Mouse (Mus musculus) frontal cortex, postnatal 25 days (tissue): ENCODE data around the gene Ubac2.

Source experiments
- DNase-seq, 2 experiments: peaks; one replicate each; pipeline ENCODE4 v3.0.0; 2022; ENCODE audit warnings: low spot score in 2 of 2

Ubac2 gene

GRCm38 (mm10) chr14:121967095-121967494 is 88.7 kb downstream of the Ubac2 start:
- DNase-seq = no peak

DNA sequence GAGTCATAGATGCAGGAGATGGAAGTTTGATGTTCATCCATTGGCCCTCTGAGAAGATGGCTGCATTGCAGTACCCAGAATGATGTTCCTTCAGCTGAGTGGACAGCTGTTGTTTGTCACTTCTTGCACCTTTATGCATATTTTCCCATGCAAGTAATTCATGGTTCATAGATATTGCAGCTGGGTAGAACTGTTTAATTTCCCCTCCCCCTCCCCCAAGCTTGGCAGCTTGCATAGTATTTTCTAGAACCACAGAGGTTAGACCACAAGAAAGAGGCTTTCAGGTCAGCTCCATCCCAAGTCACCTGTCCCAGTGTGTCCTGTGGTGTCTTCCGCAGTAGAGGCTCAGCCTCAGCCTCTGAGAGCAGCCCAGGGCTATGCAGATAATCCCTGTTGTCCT is 92.0 kb downstream of the Ubac2 start:
- DNase-seq = no peak

- DNase-seq = no peak
These were observed 94.7 kb downstream of the Ubac2 start for GRCm38 (mm10) chr14:121973114-121973513.

GRCm38 (mm10) chr14:121981531-121981930 is 103.1 kb downstream of the Ubac2 start:
- DNase-seq = no peak

DNA sequence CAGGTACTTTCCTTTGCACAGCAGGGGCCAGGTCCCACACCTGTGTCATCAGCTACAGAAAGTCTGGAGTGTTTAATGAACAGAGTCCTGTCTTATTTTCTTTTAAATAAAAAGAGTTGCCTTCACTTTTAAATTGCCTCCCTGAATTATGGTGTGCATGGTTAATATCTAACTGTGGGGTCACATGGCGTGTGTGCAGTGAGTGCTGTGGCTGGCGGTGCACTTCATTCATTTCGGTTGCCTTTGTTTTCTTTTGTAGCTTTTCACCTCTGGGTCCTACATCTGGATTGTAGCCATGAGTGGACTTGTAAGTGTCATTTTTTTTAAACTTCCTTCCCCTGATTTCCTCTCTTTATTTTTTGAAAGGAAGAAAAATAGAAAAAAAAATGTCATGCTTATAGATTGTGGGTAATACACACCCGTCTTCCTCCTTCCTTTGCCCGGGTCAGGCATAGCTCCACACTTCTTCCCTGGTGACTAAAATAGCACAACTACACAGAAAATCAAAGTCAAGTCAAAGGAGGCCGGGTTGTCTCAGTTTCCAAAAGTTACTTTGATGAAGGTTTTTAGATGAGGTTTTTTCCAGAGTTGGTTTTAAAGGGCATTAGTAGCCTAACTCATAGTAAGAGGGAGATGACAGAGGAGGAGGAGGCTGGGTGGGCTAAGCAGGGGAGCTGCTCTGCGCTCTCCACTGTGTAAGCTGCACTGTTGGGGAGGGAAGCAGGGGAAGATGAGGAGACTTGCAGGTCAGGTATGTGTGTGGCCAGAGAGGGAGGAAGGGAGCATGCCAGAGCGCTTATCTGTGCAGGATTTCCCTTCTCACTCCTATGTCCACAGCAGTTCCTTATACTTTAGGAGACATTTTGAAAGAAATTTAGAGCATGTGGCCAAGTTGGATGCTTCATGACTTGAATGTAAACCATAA is 104.9 kb downstream of the Ubac2 start:
- no peak for DNase-seq

DNA sequence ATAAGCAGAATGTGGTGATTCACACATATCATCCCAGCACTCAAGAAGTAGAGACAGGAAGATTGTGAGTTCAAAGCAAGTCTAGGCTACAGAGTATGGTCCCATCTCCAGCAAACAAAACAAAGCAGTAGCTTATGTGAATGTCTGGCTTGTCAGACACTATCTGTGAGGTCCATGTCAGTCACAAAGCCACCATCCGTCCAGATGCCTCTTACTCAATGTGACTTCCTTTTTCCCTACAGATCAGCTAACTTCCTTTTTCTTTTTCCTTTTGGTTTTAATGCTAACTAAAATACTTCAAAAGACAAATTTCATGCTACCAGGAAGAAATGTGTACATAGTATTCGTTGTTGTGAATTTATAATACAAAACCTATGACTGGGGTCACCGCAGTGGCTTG is 107.1 kb downstream of the Ubac2 start:
- DNase-seq = no peak

- no peak for DNase-seq
These were observed 107.6 kb downstream of the Ubac2 start for GRCm38 (mm10) chr14:121986028-121986427.

- no peak for DNase-seq
These were observed 108.9 kb downstream of the Ubac2 start for GRCm38 (mm10) chr14:121987287-121987686.

DNA sequence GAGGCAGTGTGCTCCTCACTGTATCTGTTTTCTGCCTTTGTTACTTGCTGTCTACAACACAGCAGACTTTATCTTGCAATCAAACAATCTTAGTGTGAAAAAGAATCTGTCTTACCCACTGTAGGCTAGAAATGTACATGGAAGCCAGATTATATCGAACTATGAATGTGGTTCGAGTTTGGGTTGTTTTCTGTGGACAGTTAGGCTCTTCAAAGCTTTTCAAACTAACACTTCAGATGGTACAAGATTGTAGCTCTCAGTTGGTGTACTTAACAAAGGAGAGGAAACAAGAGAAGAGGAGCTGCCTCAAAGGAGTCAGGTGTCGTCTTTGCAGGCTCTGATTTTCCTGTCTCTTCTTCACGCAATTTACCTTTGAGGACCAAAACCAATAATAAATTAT is 109.3 kb downstream of the Ubac2 start:
- DNase-seq = no peak

DNA sequence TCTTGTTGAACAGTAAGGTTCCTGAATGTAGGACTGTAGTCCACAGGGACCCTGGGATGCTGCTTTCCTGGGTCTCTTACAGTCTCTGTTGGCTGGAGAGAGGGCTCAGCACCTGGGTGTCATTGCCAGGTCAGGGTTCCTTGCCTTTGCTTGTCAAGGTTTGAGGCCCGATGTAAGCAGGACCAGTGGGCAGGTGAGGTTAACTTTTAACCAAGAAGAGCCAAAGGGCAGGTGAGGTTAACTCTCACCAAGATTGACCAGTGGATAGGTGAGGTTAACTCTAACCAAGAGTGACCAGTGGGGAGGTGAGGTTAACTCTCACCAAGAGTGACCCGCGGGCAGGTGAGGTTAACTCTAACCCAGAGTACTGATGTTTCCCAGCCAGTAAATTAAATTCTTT is 110.9 kb downstream of the Ubac2 start:
- no peak for DNase-seq

DNA sequence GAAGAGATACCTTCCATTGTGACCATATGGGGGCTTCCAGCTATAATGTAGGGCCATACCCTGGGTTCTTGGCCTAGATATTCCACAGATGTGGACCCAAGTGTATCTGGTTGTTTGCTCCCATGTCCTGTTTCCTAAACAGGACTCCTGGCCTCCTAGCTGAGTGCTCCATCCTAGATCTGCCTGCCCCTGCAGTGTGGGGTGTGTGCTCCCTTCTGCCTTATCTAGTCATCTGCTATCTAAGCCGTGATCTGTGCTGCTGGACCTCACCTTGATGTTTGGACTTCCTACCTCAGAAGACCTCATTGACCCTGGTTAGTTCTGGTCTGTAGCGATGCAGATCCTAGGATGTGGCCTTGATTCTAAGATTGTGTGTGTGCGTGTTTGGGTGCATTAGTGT is 111.4 kb downstream of the Ubac2 start:
- no peak for DNase-seq

GRCm38 (mm10) chr14:121990897-121991296 is 112.5 kb downstream of the Ubac2 start:
- DNase-seq = no peak

DNA sequence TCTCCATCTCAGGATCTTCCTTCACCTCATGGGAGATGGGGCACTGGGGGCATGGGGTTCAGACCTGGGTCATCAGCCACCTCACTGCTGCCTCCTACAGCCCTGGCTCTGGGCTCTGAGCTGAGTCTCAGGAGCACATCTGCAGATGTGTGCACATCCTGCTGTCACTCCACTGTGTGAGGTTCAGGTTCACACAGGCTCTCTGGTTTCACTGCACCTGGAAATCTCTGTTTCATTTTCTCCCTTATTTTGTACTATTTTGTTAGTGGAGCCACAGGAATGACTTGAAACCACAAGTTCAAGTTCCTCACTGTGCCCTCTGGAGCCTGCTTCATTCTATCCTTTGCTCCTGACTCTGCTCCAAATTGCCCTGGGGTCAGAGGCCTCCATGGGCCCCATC is 113.5 kb downstream of the Ubac2 start:
- DNase-seq = no peak

- DNase-seq = no peak
These were observed 114.2 kb downstream of the Ubac2 start for GRCm38 (mm10) chr14:121992395-121993280.

GRCm38 (mm10) chr14:121993616-121994015 is 115.2 kb downstream of the Ubac2 start:
- no peak for DNase-seq

GRCm38 (mm10) chr14:121994171-121994700 is 115.8 kb downstream of the Ubac2 start:
- no peak for DNase-seq

DNA sequence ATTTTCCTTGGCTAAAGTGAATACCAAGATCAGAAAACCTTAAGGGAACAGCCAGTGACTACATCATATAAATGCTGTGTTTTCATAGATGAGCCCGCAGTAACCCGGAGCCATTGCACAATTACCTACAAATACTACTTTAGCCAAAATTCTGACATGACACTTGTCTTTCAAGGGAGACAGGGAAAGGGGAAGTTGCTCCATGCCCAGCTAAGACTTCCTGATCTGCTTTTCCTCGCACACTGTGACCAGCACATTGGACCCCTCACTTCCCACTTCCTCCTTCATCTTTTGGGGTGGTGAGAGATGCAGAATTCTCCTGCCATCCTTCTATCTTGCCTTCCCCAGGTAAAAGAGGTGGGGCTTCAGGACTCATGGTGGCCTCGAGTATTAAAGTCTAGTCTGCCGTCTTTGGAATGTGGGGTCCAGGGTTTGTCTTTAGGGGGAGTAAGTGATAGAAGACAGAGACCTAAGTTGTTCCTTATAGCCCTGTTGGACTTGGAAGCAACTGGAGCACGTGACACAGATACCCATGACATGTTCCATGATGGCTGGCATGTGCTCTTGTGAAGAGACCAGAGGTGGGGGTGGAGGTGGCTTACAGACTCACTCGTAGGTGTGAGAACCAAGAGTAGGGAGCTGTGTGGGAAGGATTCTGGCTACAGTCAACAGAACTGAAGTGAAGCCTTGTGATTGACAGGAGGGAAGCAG is 116.6 kb downstream of the Ubac2 start:
- no peak for DNase-seq

DNA sequence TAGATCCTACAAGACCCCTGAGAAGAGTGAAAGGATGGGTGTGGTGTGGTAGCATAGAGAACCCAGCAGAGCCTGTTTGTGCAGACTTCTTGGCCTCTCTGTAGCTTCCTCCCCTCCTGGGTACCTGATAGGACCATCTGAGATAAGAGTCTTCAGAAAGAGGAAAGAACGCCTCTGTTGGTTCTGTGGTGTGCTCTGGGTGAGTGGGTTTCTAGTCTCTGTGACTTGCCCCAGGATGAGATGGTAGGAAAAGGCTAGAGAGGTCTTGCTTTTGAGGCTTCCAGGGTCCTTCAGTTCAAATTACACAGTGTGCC is 117.1 kb downstream of the Ubac2 start:
- DNase-seq = no peak

DNA sequence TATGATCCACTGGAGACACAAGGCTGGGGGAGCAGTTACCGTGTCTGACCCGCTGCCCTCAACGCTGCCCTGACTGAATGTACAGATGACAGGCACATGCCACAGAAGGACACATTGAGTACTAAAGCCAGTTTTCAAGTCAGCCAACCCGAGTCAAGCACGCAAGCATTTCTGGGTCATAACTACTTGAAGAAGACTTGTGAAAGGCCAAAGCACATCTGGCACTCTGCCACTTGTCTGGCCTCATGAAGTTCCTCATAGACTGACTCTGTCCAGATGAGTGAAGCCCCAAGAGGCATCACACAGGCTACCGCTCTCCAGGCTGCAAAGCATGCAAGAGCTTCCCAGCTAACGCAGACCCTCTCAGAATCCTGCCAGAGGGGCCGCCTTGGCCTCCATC is 118.4 kb downstream of the Ubac2 start:
- DNase-seq = no peak

DNA sequence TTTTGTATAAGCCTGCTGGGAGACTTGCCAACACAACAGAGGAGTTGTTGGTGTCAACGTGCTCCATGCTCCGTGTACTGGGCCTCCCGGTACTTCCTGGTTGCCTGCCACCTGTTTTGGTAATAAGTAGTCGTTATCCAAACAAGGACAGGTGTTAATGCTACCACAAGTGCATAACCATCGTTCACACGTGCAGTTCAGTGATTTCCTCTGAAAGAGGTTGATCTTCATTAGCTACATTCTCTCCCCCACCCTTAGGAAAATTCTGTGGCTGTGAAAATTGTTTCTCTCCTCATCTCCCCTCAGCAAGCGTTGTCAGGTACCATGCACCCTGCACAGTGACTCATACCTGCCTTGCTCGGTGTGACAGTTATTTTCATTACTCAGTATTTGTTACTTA is 121.0 kb downstream of the Ubac2 start:
- no peak for DNase-seq

- no peak for DNase-seq
These were observed 122.1 kb downstream of the Ubac2 start for GRCm38 (mm10) chr14:122000346-122001105.
